ENCODE assay signal across 46 mouse cellular contexts in genomic region chr1:170206395-170206794, GRCm38 (mm10). TPM values are rescaled to one million over a fixed set of nuclear protein-coding genes. Genes with fewer than 3 reads are reported as not detected.
"Had no signal": no experiment of that assay in that cellular context is flagged by ENCODE, and none has a peak within 500 bp of the region (broad histone marks: within the 10 kb centered on the region; RNA-seq: fewer than 3 reads in every experiment).

No protein-coding gene starts in this region.

- H3K4me3 ChIP-seq: limb, embryonic 10.5 days; limb, embryonic 12.5 days; limb, embryonic 13.5 days; limb, embryonic 15.5 days; liver, embryonic 12.5 days; liver, embryonic 13.5 days; liver, embryonic 15.5 days; lung, embryonic 15.5 days; megakaryocyte, embryonic 14.5 days; midbrain, embryonic 10.5 days; midbrain, embryonic 12.5 days; midbrain, embryonic 13.5 days; midbrain, embryonic 15.5 days; myocyte; neural tube, embryonic 12.5 days; neural tube, embryonic 13.5 days had no signal

- DNase-seq: left cerebral cortex, postnatal 4 days; liver; liver, embryonic 13.5 days; liver, postnatal 0 days; lung, adult 18-20 months; lung, adult 2 months; lung, embryonic 14.5 days; lung, postnatal 10 days; lung, postnatal 14 days; lung, postnatal 36 days; lung, postnatal 4 days; midbrain, embryonic 14.5 days had no signal

- H3K9ac ChIP-seq: limb, embryonic 12.5 days; limb, embryonic 13.5 days; limb, embryonic 15.5 days; liver, embryonic 12.5 days; liver, embryonic 13.5 days; liver, embryonic 14.5 days; liver, embryonic 15.5 days; liver, postnatal 0 days; lung, embryonic 14.5 days; lung, embryonic 15.5 days; midbrain, embryonic 12.5 days; midbrain, embryonic 13.5 days; midbrain, embryonic 15.5 days; neural tube, embryonic 12.5 days; neural tube, embryonic 13.5 days had no signal

- H3K4me1 ChIP-seq: limb, embryonic 10.5 days; limb, embryonic 12.5 days; limb, embryonic 13.5 days; limb, embryonic 15.5 days; liver, embryonic 12.5 days; liver, embryonic 13.5 days; liver, embryonic 15.5 days; lung, embryonic 15.5 days; midbrain, embryonic 10.5 days; midbrain, embryonic 12.5 days; midbrain, embryonic 13.5 days; midbrain, embryonic 15.5 days; neural tube, embryonic 12.5 days; neural tube, embryonic 13.5 days had no signal

- H3K4me2 ChIP-seq: limb, embryonic 12.5 days; limb, embryonic 13.5 days; limb, embryonic 15.5 days; liver, embryonic 11.5 days; liver, embryonic 12.5 days; liver, embryonic 13.5 days; liver, embryonic 15.5 days; lung, embryonic 14.5 days; lung, embryonic 15.5 days; midbrain, embryonic 11.5 days; midbrain, embryonic 12.5 days; midbrain, embryonic 13.5 days; midbrain, embryonic 15.5 days; neural tube, embryonic 12.5 days; neural tube, embryonic 13.5 days had no signal

- H3K9me3 ChIP-seq: limb, embryonic 10.5 days; limb, embryonic 13.5 days; limb, embryonic 15.5 days; liver, embryonic 12.5 days; liver, embryonic 15.5 days; lung, embryonic 15.5 days; midbrain, embryonic 12.5 days; midbrain, embryonic 13.5 days; midbrain, embryonic 15.5 days; neural tube, embryonic 12.5 days; neural tube, embryonic 13.5 days had no signal

- H3K27ac ChIP-seq: limb, embryonic 10.5 days; limb, embryonic 12.5 days; limb, embryonic 13.5 days; limb, embryonic 15.5 days; liver, embryonic 12.5 days; liver, embryonic 13.5 days; liver, embryonic 14.5 days; liver, embryonic 15.5 days; lung, embryonic 15.5 days; macrophage; midbrain, embryonic 10.5 days; midbrain, embryonic 12.5 days; midbrain, embryonic 13.5 days; midbrain, embryonic 15.5 days; neural tube, embryonic 12.5 days; neural tube, embryonic 13.5 days had no signal

- H3K27me3 ChIP-seq: limb, embryonic 12.5 days; limb, embryonic 13.5 days; limb, embryonic 15.5 days; liver, embryonic 12.5 days; liver, embryonic 13.5 days; liver, embryonic 15.5 days; lung, embryonic 15.5 days; megakaryocyte, embryonic 14.5 days; midbrain, embryonic 12.5 days; midbrain, embryonic 13.5 days; midbrain, embryonic 15.5 days; neural tube, embryonic 12.5 days; neural tube, embryonic 13.5 days had no signal

- ATAC-seq: liver, embryonic 12.5 days; liver, postnatal 0 days; lung, postnatal 0 days; midbrain, embryonic 13.5 days; midbrain, embryonic 15.5 days; midbrain, embryonic 16.5 days had no signal

RNA-seq across cellular contexts. Expression of gene Sh2d1b2, which starts 26.2 kb away (rescaled TPM):
- total RNA-seq: left cerebral cortex, postnatal 14 days; left cerebral cortex, postnatal 25 days; left cerebral cortex, postnatal 36 days; left cerebral cortex, postnatal 4 days; liver, adult 2 months; megakaryocyte progenitor cell, adult 5-6 weeks; megakaryocyte, adult 5-6 weeks; megakaryocyte-erythroid progenitor cell, adult 5-6 weeks; monocyte, adult 5-6 weeks had no signal
- polyA plus RNA-seq: limb, embryonic 11.5 days; limb, embryonic 12.5 days; limb, embryonic 14.5 days; limb, embryonic 15.5 days; liver, adult 2 months; liver, embryonic 11.5 days; liver, embryonic 12.5 days; liver, embryonic 13.5 days; liver, embryonic 14.5 days; liver, embryonic 15.5 days; liver, embryonic 16.5 days; liver, postnatal 0 days; lung, adult 2 months; lung, embryonic 14.5 days; macrophage; midbrain, embryonic 10.5 days; midbrain, embryonic 11.5 days; midbrain, embryonic 12.5 days; midbrain, embryonic 13.5 days; midbrain, embryonic 14.5 days; midbrain, embryonic 15.5 days; midbrain, embryonic 16.5 days; midbrain, postnatal 0 days; myocyte; neural tube, embryonic 11.5 days; neural tube, embryonic 12.5 days; neural tube, embryonic 13.5 days had no signal
